Mouse (Mus musculus) embryo, embryonic 10 days (tissue): ENCODE measurements at regions not wholly inside any gene's neighbourhood (a gene's known extent, or its start where the extent isn't known, plus 50 kb on each side); places are given as distances from the start of the nearest gene placed in this dataset.

Experiments used
- DNase-seq: peaks from one replicate; pipeline ENCODE4 v3.0.0-alpha.2; 2015; ENCODE audit warnings: low spot score

DNA sequence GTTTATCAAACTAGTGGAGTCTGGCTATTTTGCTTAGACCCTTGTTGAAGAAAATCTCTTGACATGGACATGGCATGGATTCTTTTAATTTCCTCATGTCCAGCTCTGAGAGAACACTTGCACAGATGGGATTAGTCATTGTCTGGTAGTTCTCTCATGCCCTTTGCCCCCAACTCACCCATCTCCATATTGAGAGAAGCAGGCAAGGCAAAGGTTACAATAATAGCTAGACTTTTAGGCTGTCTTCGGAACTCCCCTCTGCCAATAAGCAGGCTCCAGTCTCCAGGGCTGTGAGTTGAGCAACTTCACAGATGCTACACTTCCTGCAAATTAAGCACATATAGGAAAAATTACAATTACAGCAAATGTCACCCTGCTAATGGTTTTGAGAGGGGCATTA lies 558.0 kb upstream of the Alcam start:
- DNase-seq, result peak; percentile 54

DNA sequence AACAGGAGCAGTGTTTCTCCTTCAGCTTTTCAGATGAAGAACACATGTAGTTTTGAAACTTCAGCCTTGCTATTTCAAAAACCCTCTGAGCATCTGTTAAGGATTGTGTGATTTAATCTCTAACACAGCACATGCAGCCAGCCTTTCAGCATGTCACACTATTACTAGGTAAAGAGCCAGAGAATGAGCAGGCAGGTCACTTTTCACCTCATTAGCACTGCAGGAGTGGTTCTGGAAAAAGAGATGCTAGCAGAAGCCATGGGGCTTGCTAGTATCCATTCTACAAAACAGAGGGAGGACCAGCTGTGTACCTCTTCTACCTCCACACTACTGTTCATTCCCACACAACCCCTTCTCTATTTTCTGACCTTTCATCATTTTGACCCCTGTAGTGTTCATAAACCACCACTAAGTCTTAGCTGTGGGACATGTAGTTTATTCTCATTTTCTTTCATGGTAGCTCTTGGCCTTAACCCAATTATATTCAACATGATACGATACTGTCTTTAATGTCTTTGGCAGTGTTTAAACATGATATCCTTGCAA lies 535.1 kb upstream of the Alcam start:
- DNase-seq, result peak; percentile 5

DNA sequence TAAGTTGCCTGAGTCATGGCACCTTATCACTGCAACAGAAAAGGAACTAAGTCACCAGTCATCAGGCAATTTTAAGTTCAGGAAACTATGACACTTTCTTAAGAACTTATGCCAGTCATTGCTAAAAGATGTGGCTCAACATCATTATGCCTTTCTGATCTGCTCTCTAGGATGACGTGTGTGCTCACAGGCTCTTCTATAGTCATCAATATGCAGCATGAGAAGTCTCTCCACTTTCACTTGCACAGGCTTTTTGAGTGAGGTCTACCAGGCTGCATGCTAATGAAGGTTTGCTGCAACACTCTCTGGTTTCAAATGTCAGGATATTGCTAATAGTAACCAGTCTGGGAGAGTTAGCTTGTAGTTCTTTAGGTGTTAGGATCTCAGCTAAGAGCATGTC lies 530.5 kb upstream of the Alcam start:
- no peak for DNase-seq

DNA sequence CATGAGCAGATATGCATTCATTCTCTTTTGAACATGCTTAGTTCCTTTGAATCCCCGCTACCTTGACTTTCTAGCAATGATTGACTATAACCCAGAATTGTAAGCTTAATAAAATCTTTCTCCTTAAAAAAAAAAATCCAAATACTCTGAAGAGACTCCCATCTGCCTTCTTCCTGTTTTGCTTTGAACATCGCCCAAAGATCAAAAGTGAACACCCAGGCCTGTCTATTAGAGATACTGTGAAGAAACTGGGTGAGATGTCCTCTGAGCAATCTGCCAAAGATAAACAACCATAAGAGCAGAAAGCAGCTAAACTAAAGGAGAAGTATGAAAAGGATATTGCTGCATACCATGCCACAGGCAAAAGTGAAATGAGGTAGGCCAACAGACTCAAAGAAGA lies 527.1 kb upstream of the Alcam start:
- DNase-seq, result no peak

DNA sequence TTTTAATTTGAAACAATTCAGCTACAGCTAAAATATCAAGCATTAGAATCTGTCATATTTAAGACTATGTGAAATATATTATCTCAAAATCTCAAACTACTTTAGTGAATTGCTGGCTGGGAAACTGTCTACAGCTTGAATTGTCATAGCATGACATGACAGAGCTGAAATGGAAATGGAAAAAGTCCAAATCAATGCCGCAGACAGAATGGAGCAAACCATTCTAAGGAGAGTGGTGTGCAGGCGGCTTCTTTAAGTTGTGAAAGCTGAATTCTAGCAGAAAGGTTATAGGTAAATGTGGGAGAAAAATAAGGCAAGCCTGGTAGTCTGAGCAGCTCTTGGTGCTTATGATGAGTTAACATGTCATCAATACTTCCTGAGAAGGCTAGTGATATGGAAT lies 518.9 kb upstream of the Alcam start:
- no peak for DNase-seq

DNA sequence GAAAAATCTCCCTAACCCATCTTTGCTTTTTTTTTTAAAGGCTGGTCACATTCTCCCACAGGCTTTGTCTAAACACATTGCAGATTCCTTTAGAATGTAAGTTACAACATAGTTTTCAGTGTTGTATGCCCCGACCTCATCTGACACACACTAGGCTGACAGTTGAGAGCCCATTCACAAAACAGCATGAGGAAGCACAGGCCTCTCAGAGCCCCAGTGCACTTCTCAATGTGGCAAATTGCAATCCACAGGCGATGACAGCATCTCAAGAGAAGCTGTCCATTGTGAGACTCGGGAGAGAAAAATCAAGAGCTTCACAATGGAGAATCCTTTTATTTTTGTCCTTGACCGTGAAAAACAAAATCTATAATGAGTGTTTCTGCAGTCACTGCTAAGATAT lies 493.8 kb upstream of the Alcam start:
- peak; percentile 6 for DNase-seq

DNA sequence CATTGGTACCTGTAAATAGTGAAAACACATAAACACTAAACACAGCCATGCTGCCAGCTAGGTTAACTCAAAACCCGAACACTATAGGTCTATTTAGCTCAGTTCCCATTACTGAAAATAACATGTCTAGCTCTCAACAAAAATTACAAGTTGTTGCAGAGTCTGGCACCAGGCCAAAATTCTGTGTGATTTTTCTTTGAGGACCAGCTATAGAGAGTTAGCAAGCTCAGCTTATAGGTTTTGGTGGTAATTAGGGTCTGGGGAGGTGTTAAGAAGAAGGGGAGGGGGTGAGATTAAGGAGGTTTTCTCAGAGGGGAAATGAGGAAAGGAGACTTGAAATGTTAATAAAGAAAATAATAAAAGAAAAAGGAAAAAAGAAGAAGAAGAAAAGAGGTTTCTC lies 480.9 kb upstream of the Alcam start:
- DNase-seq, result no peak

DNA sequence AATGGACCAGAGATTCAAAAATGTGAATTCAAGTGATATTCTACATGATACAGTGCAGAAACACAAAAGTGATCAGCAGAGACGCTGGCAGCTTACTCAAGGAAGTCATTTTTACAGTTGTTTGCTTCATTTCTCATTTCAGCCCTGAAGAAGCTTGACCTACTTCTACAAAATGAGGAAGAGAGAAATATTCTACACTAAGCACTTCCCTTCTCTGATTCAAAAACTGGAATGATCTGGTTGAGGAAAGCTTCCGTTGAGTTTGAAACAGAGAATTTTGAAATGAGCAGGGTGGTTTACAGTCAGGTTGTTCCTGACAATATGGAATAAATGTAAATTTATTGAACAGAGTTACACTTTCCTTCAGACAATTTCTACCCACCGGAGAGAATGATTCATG lies 478.1 kb upstream of the Alcam start:
- DNase-seq, result no peak

DNA sequence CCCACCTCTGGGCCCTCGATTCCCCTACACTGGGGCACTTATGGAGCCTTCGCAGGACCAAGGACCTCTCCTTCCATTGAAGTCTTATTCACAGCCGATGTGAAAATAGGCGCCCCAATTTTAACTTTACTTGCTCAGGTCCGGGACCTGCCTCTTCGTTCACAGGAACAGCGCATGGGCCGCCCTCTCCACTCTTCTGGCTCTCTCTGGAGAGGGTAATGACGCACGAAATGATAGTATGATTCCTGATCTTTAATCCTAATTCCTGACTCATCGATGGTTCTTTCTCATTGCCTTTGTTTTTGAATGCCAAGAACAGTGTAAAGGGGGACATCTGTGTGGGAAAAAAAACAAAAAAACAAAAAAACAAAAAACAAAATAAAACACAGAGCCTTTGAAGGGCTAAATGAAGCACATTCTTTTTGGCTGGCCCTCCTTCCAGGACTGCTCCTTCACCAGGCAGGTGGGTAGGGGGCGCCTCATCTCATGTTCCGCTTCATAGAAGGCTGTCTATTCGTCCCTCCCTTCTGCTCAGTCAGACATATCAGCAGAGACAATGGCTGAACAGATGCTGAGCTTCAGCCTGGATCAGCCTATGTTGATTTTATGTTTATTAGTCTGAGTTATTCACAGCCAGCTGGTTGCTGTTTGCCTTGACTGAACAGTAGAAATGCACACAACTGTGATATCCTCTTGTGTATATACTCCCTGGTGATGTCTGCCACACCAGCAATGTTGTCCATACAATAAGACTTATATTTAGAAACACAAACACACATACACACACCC lies 438.8 kb upstream of the Alcam start:
- peak; percentile 36 for DNase-seq

DNA sequence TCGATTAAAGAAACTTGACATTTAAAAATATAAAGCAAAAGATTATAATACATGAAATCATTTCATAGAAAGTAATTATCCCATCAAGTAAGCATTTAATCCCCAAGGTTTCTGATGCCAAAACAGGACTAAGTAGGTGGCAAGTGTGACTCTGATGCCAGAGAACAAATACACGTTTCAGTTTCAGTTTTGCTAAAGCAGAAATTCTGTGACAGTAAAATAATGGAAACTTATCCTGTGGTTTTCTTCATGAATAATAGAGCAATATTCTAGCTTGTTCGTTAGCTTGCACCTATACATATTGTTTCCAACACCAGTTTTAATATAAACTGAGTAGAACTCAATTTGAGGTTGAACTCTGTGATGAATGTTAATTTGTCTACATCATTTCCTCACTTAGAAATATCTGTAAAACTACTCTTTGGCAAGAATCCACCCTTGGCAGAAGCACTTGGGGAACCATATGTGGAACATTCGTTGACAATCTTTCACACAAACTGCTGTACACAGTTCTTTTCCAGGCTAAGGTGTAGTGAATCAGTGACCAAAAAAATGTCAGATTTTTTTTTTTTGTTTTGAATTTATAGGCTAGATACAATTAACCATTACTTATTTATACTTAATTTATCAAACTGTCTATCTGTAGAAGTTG lies 425.7 kb upstream of the Alcam start:
- no peak for DNase-seq

DNA sequence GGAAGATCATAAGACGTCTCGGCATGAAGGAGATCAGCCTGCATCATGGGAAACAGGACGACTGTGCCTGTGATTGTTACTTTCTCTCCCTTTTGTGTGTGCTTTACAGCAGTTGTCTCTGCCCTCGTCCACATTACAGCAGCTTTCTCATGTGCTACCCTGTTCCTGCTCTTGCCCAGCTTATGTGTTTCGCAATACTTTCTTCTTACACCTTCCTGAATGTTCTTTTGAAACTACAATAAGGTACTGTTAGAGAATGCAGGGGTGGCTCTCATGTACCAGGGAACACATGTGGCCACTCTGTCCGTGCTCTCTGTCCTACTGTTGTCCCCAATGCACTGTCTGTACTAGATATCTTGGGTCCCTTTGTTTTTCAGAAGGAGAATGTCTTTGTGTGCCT lies 414.0 kb upstream of the Alcam start:
- DNase-seq, result no peak

DNA sequence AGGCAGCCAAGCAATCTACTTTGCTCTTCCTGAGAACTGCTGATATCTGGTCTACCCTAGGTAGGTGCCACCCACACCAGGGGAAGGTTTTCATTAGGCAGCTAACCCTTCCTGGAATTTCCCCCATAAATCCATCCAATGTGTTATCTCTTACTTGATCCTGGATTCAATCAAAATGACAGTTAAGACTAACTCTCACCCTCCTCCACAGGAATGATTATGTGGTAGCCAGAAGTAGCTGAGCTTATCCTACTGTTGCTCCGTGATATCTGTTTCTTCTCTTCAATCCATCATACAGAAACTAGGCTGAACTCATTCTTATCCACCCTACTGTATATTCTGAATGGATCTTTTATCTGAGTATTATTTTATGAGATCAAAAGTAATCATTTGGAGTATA lies 409.7 kb upstream of the Alcam start:
- DNase-seq, result peak; percentile 11

DNA sequence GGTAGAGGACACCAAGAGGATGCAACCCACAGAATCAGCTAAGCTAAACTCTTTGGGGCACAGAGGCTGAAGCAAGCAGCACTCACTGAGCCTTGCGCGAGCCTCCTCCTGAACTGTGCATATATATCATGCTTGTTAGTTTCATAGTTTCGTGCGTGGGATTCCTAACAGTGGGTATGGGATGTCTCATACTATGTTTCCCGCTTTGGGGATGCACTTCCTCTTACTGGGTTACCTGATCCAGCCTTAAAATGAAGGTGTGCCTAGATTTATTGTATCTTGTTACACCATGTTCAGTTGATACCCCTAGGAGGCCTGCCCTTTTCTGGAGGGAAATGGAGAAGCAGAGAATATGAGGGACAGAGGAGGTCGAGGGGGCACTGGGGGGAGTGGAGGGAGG lies 407.4 kb upstream of the Alcam start:
- DNase-seq, result no peak

DNA sequence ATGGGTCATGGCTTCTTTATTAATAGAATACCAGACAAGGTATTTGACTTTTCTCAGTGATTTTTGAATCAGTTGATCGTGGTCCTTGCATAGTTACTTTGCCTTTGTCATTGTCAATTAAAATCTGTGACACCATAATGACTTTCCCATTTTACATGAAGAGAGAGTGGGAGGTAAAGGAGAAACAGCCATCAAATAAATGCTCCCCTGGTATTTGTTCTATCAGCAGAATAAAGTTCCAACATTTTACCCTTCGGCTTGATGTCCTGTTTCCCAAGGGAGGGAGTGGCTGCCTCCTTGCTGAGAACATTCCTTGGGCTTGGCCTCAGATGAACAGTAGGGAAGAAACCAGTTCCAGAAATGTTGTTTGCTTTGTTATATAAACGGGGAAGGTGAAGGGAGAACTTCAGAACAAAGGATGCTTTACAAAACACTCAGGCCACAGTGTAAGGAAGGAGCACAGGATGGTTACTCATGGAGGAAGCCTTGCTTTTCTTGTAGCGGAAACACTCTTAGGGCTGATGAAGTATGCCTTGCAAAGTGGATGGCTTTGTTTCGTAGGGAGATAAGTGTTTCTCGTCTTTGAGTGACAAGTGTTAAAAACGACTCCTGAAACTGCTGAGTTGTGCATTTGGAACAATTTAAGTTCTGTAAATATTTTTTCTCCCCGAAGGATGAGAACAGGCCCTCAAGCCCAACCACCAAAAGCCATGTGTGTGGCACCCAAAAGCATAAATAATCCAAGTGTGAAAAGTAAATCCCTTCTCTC lies 404.8 kb upstream of the Alcam start:
- DNase-seq, result no peak

DNA sequence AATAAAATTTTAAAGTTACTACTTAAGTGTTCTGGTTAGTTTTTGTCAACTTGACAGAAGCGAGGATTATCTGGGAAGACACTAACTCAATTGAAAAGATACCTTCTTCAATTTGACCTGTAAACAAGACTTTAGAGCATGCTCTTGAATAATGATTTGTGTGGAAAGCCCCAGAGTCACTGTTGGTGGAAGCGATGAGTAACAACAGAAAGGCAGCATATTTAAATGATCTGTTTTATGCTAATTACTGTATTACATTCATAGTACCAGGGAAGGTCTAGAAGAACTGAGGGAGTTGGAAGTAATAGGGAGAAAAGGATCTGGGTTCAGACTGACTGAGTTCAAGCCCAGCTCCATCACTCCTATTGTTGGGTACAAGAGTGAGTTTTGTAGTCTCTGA lies 397.3 kb upstream of the Alcam start:
- no peak for DNase-seq

DNA sequence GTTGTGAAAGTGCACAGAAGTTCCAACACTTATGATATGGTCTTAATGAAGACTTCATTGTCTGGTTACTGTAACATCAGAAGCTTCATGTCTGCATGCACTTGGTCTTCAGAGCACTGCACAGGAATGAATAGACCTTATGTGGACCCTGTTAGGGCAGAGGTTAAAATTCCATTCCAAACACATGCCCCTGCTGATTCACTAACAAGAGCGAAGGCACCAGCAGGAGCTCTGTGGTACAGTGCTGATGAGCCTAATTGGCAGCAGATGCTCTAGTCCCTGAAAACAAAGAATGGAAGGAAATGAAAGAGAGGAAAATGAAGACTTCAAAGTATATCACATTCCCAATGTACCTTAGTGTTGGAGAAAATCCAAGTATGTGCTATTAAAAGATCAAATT lies 365.1 kb upstream of the Alcam start:
- peak; percentile 65 for DNase-seq

DNA sequence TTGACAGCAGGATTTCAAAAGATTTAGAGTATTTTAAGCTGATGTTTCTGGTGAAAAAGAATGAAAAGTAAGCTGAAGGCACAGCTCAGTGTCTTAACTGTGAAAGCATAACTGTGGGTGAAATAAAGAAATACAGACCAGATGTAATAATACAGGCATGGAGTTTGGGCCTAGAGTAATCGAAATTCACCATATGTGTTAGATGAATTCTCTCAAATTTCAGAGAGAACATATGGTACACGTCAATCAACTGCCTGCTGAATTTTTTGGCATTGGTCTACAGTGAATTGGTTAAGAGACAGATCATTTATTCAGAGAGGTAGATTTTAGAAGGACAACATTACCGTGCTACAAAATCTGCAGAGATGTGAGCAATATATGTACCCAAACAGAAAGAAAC lies 357.3 kb upstream of the Alcam start:
- no peak for DNase-seq

DNA sequence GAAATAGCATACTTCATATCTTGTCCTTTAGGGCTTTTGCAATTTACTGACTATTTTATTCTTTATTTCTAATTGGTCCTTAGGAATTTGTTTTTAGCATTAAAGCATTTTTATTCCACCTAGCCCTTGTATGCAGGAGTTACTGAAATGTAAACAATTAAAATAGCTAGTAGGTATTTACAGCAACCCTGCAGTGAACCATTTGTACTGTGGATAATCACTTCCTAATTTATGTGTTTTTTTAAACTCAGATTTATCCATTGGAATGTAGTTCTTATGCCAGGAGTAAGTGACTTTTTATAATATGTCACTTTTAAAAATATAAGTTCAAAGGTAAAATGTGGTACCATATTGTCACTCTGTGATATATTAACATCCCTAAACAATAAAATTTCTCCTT lies 350.5 kb upstream of the Alcam start:
- DNase-seq, result no peak

DNA sequence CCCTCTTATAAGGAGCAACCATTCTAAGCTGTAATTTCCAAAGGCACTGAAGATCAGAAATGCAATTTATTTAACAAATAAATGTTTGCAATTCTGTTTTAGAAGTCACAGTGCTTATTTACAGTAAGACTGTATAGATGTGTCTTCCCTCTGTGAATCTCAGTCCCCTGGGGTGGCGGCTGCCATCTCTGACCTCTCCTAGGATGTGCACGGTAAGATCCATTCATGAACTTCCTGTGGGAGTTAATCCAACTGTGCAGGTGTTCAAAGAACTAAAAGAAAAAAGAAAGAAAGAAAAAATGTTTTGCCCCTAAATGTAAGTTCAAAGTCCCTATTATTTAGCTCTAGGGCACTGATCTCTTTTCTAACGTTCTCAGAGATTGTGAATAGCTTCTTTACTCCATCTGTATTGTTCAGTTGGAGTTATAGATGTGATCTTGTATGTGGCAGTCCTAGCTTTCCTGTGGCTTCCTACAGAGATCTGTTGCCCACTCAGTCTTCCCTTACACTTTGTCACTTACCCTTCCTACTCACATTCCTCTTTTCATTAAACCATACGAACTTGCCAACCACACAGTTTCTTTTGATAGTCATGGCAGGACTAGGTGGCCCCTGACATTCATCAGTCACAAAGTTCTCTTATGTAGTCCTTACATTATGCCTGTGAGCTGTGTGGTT lies 346.0 kb upstream of the Alcam start:
- DNase-seq, result no peak

DNA sequence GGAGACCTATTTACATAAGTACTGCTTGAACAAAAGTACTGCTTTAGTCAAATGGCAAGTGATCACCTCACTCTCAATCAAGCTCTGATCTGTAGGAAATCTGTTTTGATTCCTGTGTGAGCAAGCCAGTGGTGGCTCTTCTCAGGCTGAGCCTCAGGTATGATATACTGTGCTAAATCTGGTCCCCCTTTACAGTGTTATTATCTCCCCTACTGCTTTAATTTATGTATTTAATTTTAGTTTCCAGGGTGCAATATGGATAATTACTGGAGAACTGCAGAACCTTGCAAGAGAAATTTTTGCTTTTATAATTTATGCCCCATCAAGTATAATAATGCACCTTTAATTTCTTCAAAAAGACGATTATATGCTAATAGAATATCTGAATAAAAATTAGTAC lies 341.3 kb upstream of the Alcam start:
- DNase-seq, result no peak

DNA sequence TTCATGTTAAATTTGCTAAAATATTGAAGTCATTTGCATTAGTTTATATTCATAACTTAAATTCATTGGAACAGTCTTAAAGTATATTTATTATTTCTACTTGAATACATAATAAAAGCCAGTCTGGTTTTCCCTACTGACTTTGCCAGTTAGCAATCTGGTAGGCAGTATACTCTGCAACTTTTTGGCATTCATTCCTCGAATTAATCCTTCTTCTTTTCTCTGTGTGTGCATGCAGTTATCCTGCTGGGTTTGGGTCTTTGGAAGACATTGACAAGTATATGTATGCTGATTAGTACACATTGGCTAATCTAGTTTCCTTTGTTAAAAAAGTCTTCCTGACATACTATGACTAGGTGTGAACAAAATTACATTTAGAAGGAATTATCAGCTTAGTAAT lies 336.1 kb upstream of the Alcam start:
- no peak for DNase-seq

DNA sequence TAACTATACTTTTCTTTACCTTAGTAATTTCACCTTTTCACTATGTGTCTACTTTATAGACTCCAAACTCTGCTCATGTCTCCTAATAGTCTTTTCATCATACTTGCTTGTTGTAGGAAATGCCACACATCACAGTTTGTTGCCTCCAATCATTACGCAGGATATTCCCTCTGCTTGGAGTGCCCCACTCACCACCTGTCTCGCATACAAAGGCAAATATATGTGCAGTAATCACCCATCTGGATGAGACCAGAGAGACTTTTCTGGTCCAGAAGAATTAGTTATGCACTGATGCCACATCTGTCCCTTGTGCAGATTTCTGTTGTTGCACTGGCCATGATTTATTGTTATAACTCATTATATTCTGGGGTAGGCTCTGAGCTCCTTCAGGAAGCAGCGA lies 293.9 kb upstream of the Alcam start:
- DNase-seq, result no peak
